ENCODE assay signal across 7 mouse cellular contexts in the genomic region with DNA sequence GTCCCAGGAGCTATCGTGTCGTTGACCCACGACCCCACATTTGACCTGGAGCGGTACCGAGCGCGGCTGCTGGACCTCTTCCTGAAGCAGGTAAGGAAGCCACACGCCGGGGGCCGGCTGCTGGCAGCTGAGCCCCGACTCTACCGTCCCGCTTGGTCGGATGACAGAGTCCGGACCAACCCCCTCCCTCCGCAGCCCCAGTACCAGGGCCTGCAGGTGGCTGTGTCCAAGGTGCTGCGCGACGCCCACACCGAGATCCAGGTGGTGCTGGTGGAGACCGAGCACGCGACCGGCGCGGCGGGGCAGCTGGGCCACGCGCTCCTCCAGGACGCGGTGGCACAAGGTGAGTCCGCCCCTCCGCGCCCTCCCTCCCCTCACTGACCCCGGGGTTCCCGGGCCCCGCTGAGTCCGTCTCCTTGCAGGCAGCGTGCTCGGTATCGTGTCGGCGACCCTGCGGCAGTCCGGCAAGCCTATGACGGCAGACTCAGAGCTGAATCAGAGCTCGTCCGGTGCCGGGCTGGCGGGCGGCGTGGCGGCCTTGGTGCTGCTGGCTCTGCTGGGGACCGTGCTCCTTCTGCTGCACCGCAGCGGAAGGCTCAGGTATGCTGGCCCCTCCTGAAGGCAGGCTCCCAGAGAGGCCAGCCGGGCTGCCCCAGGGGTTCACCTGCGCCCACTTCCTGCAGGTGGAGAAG. TPM values are rescaled to one million over a fixed set of nuclear protein-coding genes. Genes with fewer than 3 reads are reported as not detected.
DNase-seq lines count a peak whose midpoint lies in the region; ATAC-seq lines count a peak whose summit lies in the region.

No protein-coding gene starts in this region.

- H3K27ac ChIP-seq in lung, embryonic 16.5 days (ENCODE audit: low read length): no peak overlapping the region
- H3K27ac ChIP-seq in embryonic facial prominence, embryonic 13.5 days: no peak overlapping the region
- no peak overlapping the region for H3K27ac ChIP-seq in intestine, embryonic 14.5 days (ENCODE audit: low read depth)
- no peak overlapping the region for H3K27ac ChIP-seq in neural tube, embryonic 12.5 days

- DNase-seq in lung, postnatal 25 days (ENCODE audit: low spot score): no peak
- peak; percentile 76 for DNase-seq in intestine, embryonic 14.5 days (ENCODE audit: low spot score)
- no peak for DNase-seq in left cerebral cortex, postnatal 4 days
- no peak for DNase-seq in left cerebral cortex, postnatal 25 days (ENCODE audit: low spot score in 2 of 2)

- ATAC-seq in lung, embryonic 16.5 days (ENCODE audit: low read depth): 0 out of 2 replicates have a peak, but pooled peaks have one; percentile 13
- ATAC-seq in embryonic facial prominence, embryonic 13.5 days (ENCODE audit: insufficient number of reproducible peaks, insufficient read depth, low FRiP score, low TSS enrichment, low read depth): peak; percentile 11; the same call in 1 of the 2 replicates
- peak; percentile 30; the same call in 1 of the 2 replicates for ATAC-seq in intestine, embryonic 14.5 days (replicated peaks; ENCODE audit: low FRiP score, low TSS enrichment, low read depth)
- no peak for ATAC-seq in neural tube, embryonic 12.5 days (ENCODE audit: low FRiP score, low read depth)

- no peaks in the 10 kb centered on the region for H3K36me3 ChIP-seq in lung, embryonic 16.5 days (ENCODE audit: control insufficient read depth, insufficient read depth, low read length)
- no peaks in the 10 kb centered on the region for H3K36me3 ChIP-seq in embryonic facial prominence, embryonic 13.5 days
- H3K36me3 ChIP-seq in intestine, embryonic 14.5 days (ENCODE audit: control insufficient read depth, insufficient read depth, low read length): no peaks in the 10 kb centered on the region
- no peaks in the 10 kb centered on the region for H3K36me3 ChIP-seq in neural tube, embryonic 12.5 days

- peaks cover 21% of the 10 kb centered on the region for H3K4me1 ChIP-seq in lung, embryonic 16.5 days (replicated peaks; ENCODE audit: control insufficient read depth, insufficient read depth, low read length)
- H3K4me1 ChIP-seq in embryonic facial prominence, embryonic 13.5 days: peaks cover 34% of the 10 kb centered on the region
- H3K4me1 ChIP-seq in intestine, embryonic 14.5 days (replicated peaks; ENCODE audit: control insufficient read depth, insufficient read depth, low read length): peaks cover 21% of the 10 kb centered on the region
- peaks cover 22% of the 10 kb centered on the region for H3K4me1 ChIP-seq in neural tube, embryonic 12.5 days

- WGBS in lung, embryonic 16.5 days: under 1% methylated on average over 58 of the region's 58 CpGs
- WGBS in embryonic facial prominence, embryonic 13.5 days: 1% methylated on average over 58 of the region's 58 CpGs
- 2% methylated on average over 58 of the region's 58 CpGs for WGBS in intestine, embryonic 14.5 days
- WGBS in neural tube, embryonic 12.5 days: under 1% methylated on average over 58 of the region's 58 CpGs

- peak overlapping the region; percentile 73 for H3K4me2 ChIP-seq in lung, embryonic 16.5 days (ENCODE audit: low read depth, low read length)
- peak overlapping the region; percentile 92 for H3K4me2 ChIP-seq in embryonic facial prominence, embryonic 13.5 days
- peak overlapping the region; percentile 75 for H3K4me2 ChIP-seq in intestine, embryonic 14.5 days (ENCODE audit: low read length)
- peak overlapping the region; percentile 66 for H3K4me2 ChIP-seq in neural tube, embryonic 12.5 days (replicated peaks)

- peak overlapping the region; percentile 41; the same call in 1 of the 2 replicates for H3K9ac ChIP-seq in lung, embryonic 16.5 days (ENCODE audit: low read length)
- H3K9ac ChIP-seq in embryonic facial prominence, embryonic 13.5 days: peak overlapping the region; percentile 67
- no peak overlapping the region; the same call in 1 of the 2 replicates for H3K9ac ChIP-seq in intestine, embryonic 14.5 days (ENCODE audit: low read length)
- H3K9ac ChIP-seq in neural tube, embryonic 12.5 days: peak overlapping the region; percentile 33; the same call in 1 of the 2 replicates

- intact Hi-C loops in left cerebral cortex, postnatal 4 days (cut with DNase I): no loop called here
- intact Hi-C loops in left cerebral cortex, postnatal 25 days (cut with DNase I): no loop called here

- peaks cover 4% of the 10 kb centered on the region for H3K9me3 ChIP-seq in lung, embryonic 16.5 days (ENCODE audit: control insufficient read depth, low read length)
- no peaks in the 10 kb centered on the region; the same call in 1 of the 2 replicates for H3K9me3 ChIP-seq in embryonic facial prominence, embryonic 13.5 days
- 0 out of 2 replicates have a peak, but pooled peaks cover 6% of the 10 kb centered on the region for H3K9me3 ChIP-seq in intestine, embryonic 14.5 days (ENCODE audit: control insufficient read depth, low read length)
- H3K9me3 ChIP-seq in neural tube, embryonic 12.5 days: no peaks in the 10 kb centered on the region

- H3K4me3 ChIP-seq in lung, embryonic 16.5 days (ENCODE audit: low read length): peak overlapping the region; percentile 47
- peak overlapping the region; percentile 49 for H3K4me3 ChIP-seq in embryonic facial prominence, embryonic 13.5 days
- peak overlapping the region; percentile 41 for H3K4me3 ChIP-seq in intestine, embryonic 14.5 days (ENCODE audit: low read depth, low read length)
- H3K4me3 ChIP-seq in neural tube, embryonic 12.5 days: peak overlapping the region; percentile 34

- peaks cover 68% of the 10 kb centered on the region for H3K27me3 ChIP-seq in lung, embryonic 16.5 days (ENCODE audit: control insufficient read depth, insufficient read depth, low read depth, low read length)
- H3K27me3 ChIP-seq in embryonic facial prominence, embryonic 13.5 days: peaks cover 74% of the 10 kb centered on the region
- peaks cover 72% of the 10 kb centered on the region for H3K27me3 ChIP-seq in intestine, embryonic 14.5 days (replicated peaks; ENCODE audit: control insufficient read depth, insufficient read depth, low read length)
- peaks cover 73% of the 10 kb centered on the region for H3K27me3 ChIP-seq in neural tube, embryonic 12.5 days (replicated peaks)

RNA-seq across cellular contexts. Expression of a gene that starts 4.4 kb away (rescaled TPM):
- 0.44 and 0.69 TPM in 2 replicates for polyA plus RNA-seq in lung, embryonic 16.5 days (2015; fragmentation: Nextera tagmentation; extraction: Ambion mirVana)
- polyA plus RNA-seq in embryonic facial prominence, embryonic 13.5 days (2015; fragmentation: Nextera tagmentation; extraction: Ambion mirVana): 1.5 and 1.8 TPM in 2 replicates
- 17.2 and 23.7 TPM in 2 replicates for polyA plus RNA-seq in intestine, embryonic 14.5 days (2014; fragmentation: Nextera tagmentation; extraction: Ambion mirVana)
- polyA plus RNA-seq in neural tube, embryonic 12.5 days (2016; fragmentation: Nextera tagmentation; extraction: Ambion mirVana): 0.46 and 1.2 TPM in 2 replicates
- total RNA-seq in left cerebral cortex, postnatal 4 days (2021): 10 to 100 TPM; 15.9 to 16.3 TPM
- total RNA-seq in left cerebral cortex, postnatal 25 days (2021): 10 to 100 TPM in 1 of 2 experiments, 1 to 10 TPM in 1; 9.4 to 12.5 TPM
